Mouse (Mus musculus): ENCODE data around the gene Dlg2. TPM values are rescaled to one million over a fixed set of nuclear protein-coding genes. Genes with fewer than 3 reads are reported as not detected.

The Dlg2 gene
- total RNA-seq, 4 experiments from 2014 or later: 216 to 253 (median 244) TPM

- no peak for DNase-seq (ENCODE audit: low spot score in 2 of 2)
Observed at GRCm38 (mm10) chr7:92248619-92249018, 1772.1 kb downstream of the Dlg2 start.

GRCm38 (mm10) chr7:92258148-92258547, 1781.7 kb downstream of the Dlg2 start:
- DNase-seq (ENCODE audit: low spot score in 2 of 2): no peak

GRCm38 (mm10) chr7:92258701-92259100, 1782.2 kb downstream of the Dlg2 start:
- no peak for DNase-seq (ENCODE audit: low spot score in 2 of 2)

GRCm38 (mm10) chr7:92264325-92264724, 1787.9 kb downstream of the Dlg2 start:
- no peak for DNase-seq (ENCODE audit: low spot score in 2 of 2)

GRCm38 (mm10) chr7:92264964-92265363, 1788.5 kb downstream of the Dlg2 start:
- DNase-seq (ENCODE audit: low spot score in 2 of 2): peak; percentile 26 to 40

- no peak for DNase-seq (ENCODE audit: low spot score in 2 of 2)
Observed at GRCm38 (mm10) chr7:92275353-92275752, 1798.9 kb downstream of the Dlg2 start.

GRCm38 (mm10) chr7:92277629-92278028, 1801.2 kb downstream of the Dlg2 start:
- DNase-seq (ENCODE audit: low spot score in 2 of 2): peak; percentile 22 to 41

GRCm38 (mm10) chr7:92280925-92281324, 1804.5 kb downstream of the Dlg2 start:
- no peak for DNase-seq (ENCODE audit: low spot score in 2 of 2)

- DNase-seq (ENCODE audit: low spot score in 2 of 2): no peak
Observed at GRCm38 (mm10) chr7:92287058-92287457, 1810.6 kb downstream of the Dlg2 start.

GRCm38 (mm10) chr7:92288814-92289213, 1812.3 kb downstream of the Dlg2 start:
- no peak for DNase-seq (ENCODE audit: low spot score in 2 of 2)

- no peak for DNase-seq (ENCODE audit: low spot score in 2 of 2)
Observed at GRCm38 (mm10) chr7:92292918-92293518, 1816.5 kb downstream of the Dlg2 start.

- peak in 1 of 2 experiments; percentile 35 for DNase-seq (ENCODE audit: low spot score in 2 of 2)
Observed at GRCm38 (mm10) chr7:92301046-92301445, 1824.6 kb downstream of the Dlg2 start.

- DNase-seq (ENCODE audit: low spot score in 2 of 2): no peak
Observed at GRCm38 (mm10) chr7:92307634-92308033, 1831.2 kb downstream of the Dlg2 start.

- DNase-seq (ENCODE audit: low spot score in 2 of 2): no peak
Observed at GRCm38 (mm10) chr7:92308168-92308567, 1831.7 kb downstream of the Dlg2 start.

GRCm38 (mm10) chr7:92316389-92316788, 1839.9 kb downstream of the Dlg2 start:
- DNase-seq (ENCODE audit: low spot score in 2 of 2): peak; percentile 21 to 32

- DNase-seq (ENCODE audit: low spot score in 2 of 2): no peak
Observed at GRCm38 (mm10) chr7:92319469-92319868, 1843.0 kb downstream of the Dlg2 start.

- no peak for DNase-seq (ENCODE audit: low spot score in 2 of 2)
Observed at GRCm38 (mm10) chr7:92320181-92320580, 1843.7 kb downstream of the Dlg2 start.

GRCm38 (mm10) chr7:92321786-92322185, 1845.3 kb downstream of the Dlg2 start:
- DNase-seq (ENCODE audit: low spot score in 2 of 2): no peak

- DNase-seq (ENCODE audit: low spot score in 2 of 2): no peak
Observed at GRCm38 (mm10) chr7:92322342-92323069, 1846.0 kb downstream of the Dlg2 start.

GRCm38 (mm10) chr7:92323710-92324109, 1847.2 kb downstream of the Dlg2 start:
- DNase-seq (ENCODE audit: low spot score in 2 of 2): no peak

GRCm38 (mm10) chr7:92327343-92327896, 1850.9 kb downstream of the Dlg2 start:
- DNase-seq (ENCODE audit: low spot score in 2 of 2): no peak

GRCm38 (mm10) chr7:92333220-92333898, 1856.9 kb downstream of the Dlg2 start:
- no peak for DNase-seq (ENCODE audit: low spot score in 2 of 2)
